Mouse (Mus musculus) kidney, embryonic 14.5 days (tissue): ENCODE measurements around the gene Cish. TPM values are rescaled to one million over a fixed set of nuclear protein-coding genes. Genes with fewer than 3 reads are reported as not detected.
"Not testable (repeated sequence)": the region's sequence is repeated elsewhere in the genome, so short reads cannot be mapped to it uniquely, and the experiment has no call there.

Experiments
- ATAC-seq: fragments of 200-750 bp; cut with Nextera tagmentation; 2 replicates; pipeline ENCODE4 v1.8.0; 2017; ENCODE audit warnings: moderate number of reproducible peaks, mild to moderate bottlenecking, moderate TSS enrichment, moderate library complexity; ENCODE audit not compliant: low FRiP score, low TSS enrichment
- H3K27ac ChIP-seq: fragments of 300-500 bp; sonication (generic); 2 replicates; pipeline ENCODE4 v1.5.1; 2014; ENCODE audit warnings: low read depth, mild to moderate bottlenecking, low read length, moderate library complexity, mixed read lengths
- H3K27me3 ChIP-seq: fragments of 300-500 bp; sonication (generic); 2 replicates; pipeline ENCODE4 v1.6.1; 2014; ENCODE audit warnings: mild to moderate bottlenecking, low read length; ENCODE audit not compliant: control insufficient read depth, insufficient read depth
- H3K36me3 ChIP-seq: fragments of 300-500 bp; sonication (generic); 2 replicates; pipeline ENCODE4 v1.6.1; 2014; ENCODE audit warnings: low read length, mixed read lengths; ENCODE audit not compliant: control insufficient read depth, insufficient read depth
- H3K4me1 ChIP-seq: fragments of 300-500 bp; sonication (generic); 2 replicates; pipeline ENCODE4 v1.6.1; 2014; ENCODE audit warnings: low read length, mixed read lengths; ENCODE audit not compliant: control insufficient read depth, insufficient read depth
- H3K4me2 ChIP-seq: fragments of 300-500 bp; sonication (generic); replicated peaks from 2 replicates; pipeline ENCODE4 v1.6.1; 2014; ENCODE audit warnings: low read depth, mild to moderate bottlenecking, low read length
- H3K4me3 ChIP-seq: fragments of 300-500 bp; sonication (generic); 2 replicates; pipeline ENCODE4 v1.5.1; 2014; ENCODE audit warnings: mild to moderate bottlenecking, low read length
- H3K9ac ChIP-seq: fragments of 300-500 bp; sonication (generic); 2 replicates; pipeline ENCODE4 v1.6.1; 2014; ENCODE audit warnings: low read depth, mild to moderate bottlenecking, low read length, moderate library complexity
- H3K9me3 ChIP-seq: fragments of 300-500 bp; sonication (generic); 2 replicates; pipeline ENCODE4 v1.6.1; 2016; ENCODE audit warnings: low read length; ENCODE audit not compliant: control insufficient read depth
- WGBS: fragments of 180-500 bp; shearing (Covaris S2); extraction: QIAGEN DNeasy Blood & Tissue Kit; methylation state at CpG from one replicate; pipeline ENCODE4 v1.1.7; 2014; 5-methylcytosine and 5-hydroxymethylcytosine counted together
- polyA plus RNA-seq: library from polyadenylated mRNA; unstranded; fragments of >200 nt; fragmentation: Nextera tagmentation; extraction: Ambion mirVana; gene quantifications from 2 replicates; pipeline ENCODE4 v1.2.1, GENCODE M21; 2014

The Cish gene
- polyA plus RNA-seq, 1 experiment from 2014 or later: 7.1 TPM

- Histone ChIP-seq H3K36me3 (peaks cover 16% of the 10 kb centered on the region; the same call in 1 of the 2 replicates), H3K9me3 (no peaks in the 10 kb centered on the region), H3K4me2 (no peak overlapping the region), H3K4me1 (peaks cover 23% of the 10 kb centered on the region), H3K27ac (no peak overlapping the region), H3K9ac (no peak overlapping the region), H3K27me3 (no peaks in the 10 kb centered on the region), H3K4me3 (no peak overlapping the region)
- 90% methylated on average over 3 of the region's 3 CpGs for WGBS
- ATAC-seq: no peak
Measured at GRCm38 (mm10) chr9:107304383-107304782, 8.6 kb downstream of the Cish start.

- no peaks in the 10 kb centered on the region for H3K9me3 ChIP-seq
- 73% methylated on average over 4 of the region's 4 CpGs for WGBS
- peak overlapping the region; percentile 48; the same call in 1 of the 2 replicates for H3K27ac ChIP-seq
- H3K4me1 ChIP-seq: peaks cover 23% of the 10 kb centered on the region
- no peak overlapping the region for H3K4me3 ChIP-seq
- H3K4me2 ChIP-seq: no peak overlapping the region
- no peaks in the 10 kb centered on the region for H3K27me3 ChIP-seq
- no peak for ATAC-seq
- peaks cover 16% of the 10 kb centered on the region; the same call in 1 of the 2 replicates for H3K36me3 ChIP-seq
- H3K9ac ChIP-seq: no peak overlapping the region
Measured at GRCm38 (mm10) chr9:107305012-107305411, 9.2 kb downstream of the Cish start.

GRCm38 (mm10) chr9:107305601-107306542 lies 10.0 kb downstream of the Cish start:
- no peak overlapping the region for H3K9ac ChIP-seq
- peak overlapping the region; percentile 48; the same call in 1 of the 2 replicates for H3K27ac ChIP-seq
- no peak overlapping the region for H3K4me2 ChIP-seq
- WGBS: 51% methylated on average over 13 of the region's 13 CpGs
- no peaks in the 10 kb centered on the region for H3K9me3 ChIP-seq
- no peaks in the 10 kb centered on the region for H3K27me3 ChIP-seq
- H3K36me3 ChIP-seq: peaks cover 9% of the 10 kb centered on the region; the same call in 1 of the 2 replicates
- no peak for ATAC-seq
- H3K4me1 ChIP-seq: peaks cover 23% of the 10 kb centered on the region
- no peak overlapping the region for H3K4me3 ChIP-seq

- not testable (repeated sequence) for H3K36me3 ChIP-seq, H3K27ac ChIP-seq, ATAC-seq, H3K9me3 ChIP-seq, H3K4me2 ChIP-seq, H3K4me3 ChIP-seq, H3K9ac ChIP-seq, H3K27me3 ChIP-seq
- H3K4me1 ChIP-seq: peaks cover 23% of the 10 kb centered on the region
- 91% methylated on average over 1 of the region's 1 CpGs for WGBS
Measured at GRCm38 (mm10) chr9:107306673-107307072, 10.8 kb downstream of the Cish start.

GRCm38 (mm10) chr9:107307099-107307872 lies 11.5 kb downstream of the Cish start:
- Histone ChIP-seq H3K4me3 (no peak overlapping the region), H3K36me3 (no peaks in the 10 kb centered on the region; the same call in 1 of the 2 replicates), H3K4me2 (peak overlapping the region; percentile 12), H3K9ac (0 out of 2 replicates have a peak overlapping the region, but pooled peaks have one; percentile 4), H3K4me1 (peaks cover 23% of the 10 kb centered on the region), H3K9me3 (no peaks in the 10 kb centered on the region), H3K27ac (peak overlapping the region; percentile 76), H3K27me3 (no peaks in the 10 kb centered on the region)
- 83% methylated on average over 11 of the region's 11 CpGs for WGBS
- ATAC-seq: no peak; the same call in 1 of the 2 replicates

- no peaks in the 10 kb centered on the region for H3K36me3 ChIP-seq
- H3K4me1 ChIP-seq: peaks cover 23% of the 10 kb centered on the region
- H3K9ac ChIP-seq: 0 out of 2 replicates have a peak overlapping the region, but pooled peaks have one; percentile 4
- peak overlapping the region; percentile 76 for H3K27ac ChIP-seq
- H3K9me3 ChIP-seq: no peaks in the 10 kb centered on the region
- peak overlapping the region; percentile 15 for H3K4me2 ChIP-seq
- H3K4me3 ChIP-seq: no peak overlapping the region
- no peaks in the 10 kb centered on the region for H3K27me3 ChIP-seq
- ATAC-seq: peak; percentile 78
- WGBS: 31% methylated on average over 12 of the region's 12 CpGs
Measured at GRCm38 (mm10) chr9:107307886-107308285, 12.1 kb downstream of the Cish start.

- Histone ChIP-seq H3K4me3 (no peak overlapping the region), H3K9ac (0 out of 2 replicates have a peak overlapping the region, but pooled peaks have one; percentile 4), H3K36me3 (no peaks in the 10 kb centered on the region), H3K4me1 (peaks cover 23% of the 10 kb centered on the region), H3K27ac (peak overlapping the region; percentile 76; the same call in 1 of the 2 replicates), H3K9me3 (no peaks in the 10 kb centered on the region), H3K27me3 (no peaks in the 10 kb centered on the region), H3K4me2 (0 out of 2 replicates have a peak overlapping the region, but pooled peaks have one; percentile 15)
- no peak for ATAC-seq
- 64% methylated on average over 9 of the region's 9 CpGs for WGBS
Measured at GRCm38 (mm10) chr9:107308346-107309000, 12.6 kb downstream of the Cish start.

- 41% methylated on average over 9 of the region's 9 CpGs for WGBS
- no peak for ATAC-seq
- Histone ChIP-seq H3K9me3 (no peaks in the 10 kb centered on the region), H3K4me3 (no peak overlapping the region), H3K27me3 (no peaks in the 10 kb centered on the region), H3K36me3 (no peaks in the 10 kb centered on the region), H3K4me1 (peaks cover 23% of the 10 kb centered on the region), H3K4me2 (no peak overlapping the region), H3K27ac (no peak overlapping the region), H3K9ac (no peak overlapping the region)
Measured at GRCm38 (mm10) chr9:107309171-107309570, 13.3 kb downstream of the Cish start.
